Mouse (Mus musculus): Measurements from ENCODE around the gene Rnaseh2a.

- no peak for TF ChIP-seq POLR2A (IDR thresholded peaks at IDR 0.05; ENCODE audit: insufficient read depth, low read length)
- TF ChIP-seq CTCF (IDR thresholded peaks at IDR 0.05; ENCODE audit: low read depth, low read length) = peak; percentile 61
- TF ChIP-seq EP300 (IDR thresholded peaks at IDR 0.05; ENCODE audit: insufficient read depth, low read depth, low read length) = no peak
These were observed 23.7 kb downstream of the Rnaseh2a start for GRCm38 (mm10) chr8:84945633-84946527.

Data from ES-Bruce4 (cell line).